Mouse (Mus musculus) layer of hippocampus, postnatal 10 days (tissue): ENCODE data around the gene Tatdn3. TPM values are rescaled to one million over a fixed set of nuclear protein-coding genes. Genes with fewer than 3 reads are reported as not detected.
A peak's percentile ranks its signal among the peaks of the same experiment; 100 is the strongest.

Source experiments
- DNase-seq, 2 experiments: peaks; one replicate each; pipeline ENCODE4 v3.0.0; 2021; ENCODE audit warnings: low spot score in 2 of 2
- total RNA-seq, 2 experiments: library from RNA; stranded (reverse); gene quantifications; 2 replicates each; pipeline ENCODE4 v1.2.3; 2021

The Tatdn3 gene
- total RNA-seq, 2 experiments from 2014 or later, result 27.5 to 35.0 TPM

DNA sequence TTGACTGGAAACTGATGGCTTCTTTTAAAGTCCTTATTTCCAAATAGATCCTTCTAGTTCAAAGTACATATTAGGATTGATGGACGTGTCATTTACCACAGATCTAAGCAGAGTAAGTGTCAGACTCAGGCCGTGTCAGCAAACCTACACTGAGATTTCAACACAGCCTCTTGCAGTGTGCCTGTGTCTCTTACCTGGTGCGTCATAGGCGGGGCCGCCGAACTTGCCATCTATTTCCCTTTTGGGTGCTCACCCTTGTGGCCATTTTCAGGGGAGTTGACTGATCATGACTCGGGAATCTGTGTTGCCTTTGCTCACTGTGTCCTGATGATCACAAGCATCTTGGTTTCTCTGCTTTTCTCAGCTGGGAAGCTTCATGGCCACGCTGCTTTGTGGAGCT lies 20.5 kb upstream of the Tatdn3 start:
- no peak for DNase-seq

DNA sequence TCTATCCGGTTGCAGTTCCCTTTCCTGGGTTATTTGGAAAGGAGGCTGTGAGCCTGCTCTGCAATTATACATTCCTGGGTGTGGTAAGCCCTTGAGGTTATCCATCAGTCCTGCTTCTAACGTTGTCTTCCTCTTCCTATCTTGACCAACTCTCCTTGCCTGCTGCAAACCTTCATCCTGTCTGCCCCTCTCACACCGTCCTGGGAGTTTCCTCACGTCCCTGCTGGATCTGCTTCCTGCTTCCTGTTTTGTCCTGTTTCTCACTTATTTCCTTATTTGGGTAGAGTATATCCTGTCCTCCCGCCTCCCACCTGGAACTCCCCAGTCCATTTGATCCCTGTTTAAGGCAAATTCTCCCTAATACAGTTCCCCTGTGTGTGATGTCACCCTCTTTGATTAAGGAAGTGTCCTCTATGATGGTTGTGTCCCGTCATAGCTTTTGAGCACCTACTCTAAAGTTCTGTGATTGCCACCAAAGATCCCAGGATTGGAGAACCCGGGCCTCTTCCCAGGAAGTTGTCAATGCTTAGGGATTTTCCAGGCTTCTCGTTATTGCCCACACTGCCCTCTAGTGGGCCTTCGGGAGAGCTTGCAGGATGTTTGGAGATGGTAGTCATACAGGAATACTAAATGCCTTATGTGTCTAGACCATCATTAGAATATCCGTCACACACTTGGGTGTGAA lies 12.6 kb upstream of the Tatdn3 start:
- DNase-seq, result peak; percentile 48 to 72

DNA sequence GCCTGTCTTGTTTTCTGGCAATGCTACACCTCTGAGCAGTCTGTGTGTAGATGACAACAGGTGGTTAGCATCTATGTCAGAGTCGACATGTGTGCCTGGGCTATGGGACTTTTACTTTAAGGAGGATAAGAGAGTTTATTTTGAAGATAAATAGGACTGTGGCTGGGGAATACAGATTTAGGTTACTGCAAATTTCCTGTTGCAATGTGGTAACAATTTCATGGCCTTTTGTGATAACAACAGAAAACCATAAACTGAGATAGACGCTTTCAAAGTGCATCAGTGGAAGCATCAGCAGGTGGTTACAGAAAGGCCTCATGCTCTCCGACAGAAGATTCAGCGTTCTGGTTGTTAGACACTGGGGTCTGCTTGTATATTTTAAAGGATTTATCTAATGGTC lies 10.8 kb upstream of the Tatdn3 start:
- no peak for DNase-seq

DNA sequence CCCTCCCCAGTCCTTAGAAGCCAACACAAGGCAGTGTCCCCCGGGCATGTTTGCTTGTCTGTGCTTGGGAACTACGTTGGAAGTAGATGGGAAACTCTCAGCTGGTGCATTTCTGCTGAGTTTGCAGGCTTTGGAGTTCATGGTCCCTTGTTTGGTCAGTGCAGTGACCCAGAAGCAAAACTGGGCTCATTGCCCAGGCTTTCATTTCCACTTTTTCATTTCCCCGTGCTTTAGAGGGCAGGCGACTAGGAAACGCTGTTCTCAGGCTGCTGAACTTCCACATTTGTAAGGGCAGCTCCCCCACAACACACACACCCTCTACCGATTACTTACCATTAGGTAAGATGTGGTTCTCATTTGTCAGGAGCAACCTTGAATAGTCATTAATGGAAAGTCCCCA lies 10.3 kb upstream of the Tatdn3 start:
- peak in 1 of 2 experiments; percentile 38 for DNase-seq

DNA sequence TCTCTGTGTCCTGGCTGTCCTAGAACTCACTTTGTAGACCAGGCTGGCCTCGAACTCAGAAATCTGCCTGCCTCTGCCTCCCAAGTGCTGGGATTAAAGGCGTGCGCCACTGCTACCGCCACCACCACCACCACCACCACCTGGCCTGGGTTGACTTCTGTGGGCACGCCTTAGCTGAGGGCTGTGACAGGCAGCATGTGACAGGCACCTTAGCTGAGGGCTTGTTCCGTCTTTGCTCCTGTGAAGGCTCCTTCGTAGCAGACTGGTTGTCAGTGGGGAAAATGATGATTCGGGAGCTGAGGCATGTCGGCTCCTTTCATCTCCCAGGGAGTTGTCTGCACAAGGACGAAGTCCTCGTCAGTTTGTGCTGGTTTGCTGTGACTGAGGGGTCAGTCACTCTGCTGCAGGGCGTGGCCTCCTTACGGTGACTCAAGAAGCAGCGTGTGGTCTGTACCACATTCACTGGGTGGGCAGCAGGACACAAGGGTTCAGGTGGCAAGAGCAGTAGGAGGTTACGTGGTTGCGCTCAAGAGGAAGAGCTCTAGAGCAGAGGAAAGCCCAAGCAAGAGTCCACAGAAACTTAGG lies 9.7 kb upstream of the Tatdn3 start:
- DNase-seq, result no peak

DNA sequence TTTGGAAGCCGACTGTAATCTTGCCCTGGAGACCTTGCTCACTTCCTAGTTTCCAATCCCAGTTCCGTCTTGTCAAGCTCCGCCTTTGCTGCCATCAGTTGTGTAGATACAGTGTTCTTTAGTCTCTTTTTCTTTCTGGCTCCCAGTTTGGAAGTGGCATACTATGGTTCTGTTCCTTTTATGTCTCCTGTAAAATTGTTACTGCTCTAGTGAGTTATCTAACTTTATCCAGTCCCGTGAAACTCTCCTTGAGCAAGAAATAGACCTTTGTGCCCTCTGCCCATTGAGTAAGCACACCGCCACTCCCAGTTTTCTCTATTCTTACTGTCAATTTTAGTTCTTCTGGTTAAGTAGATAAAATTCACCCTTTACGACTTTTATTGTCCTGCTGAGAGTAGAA lies 8.9 kb upstream of the Tatdn3 start:
- no peak for DNase-seq

DNA sequence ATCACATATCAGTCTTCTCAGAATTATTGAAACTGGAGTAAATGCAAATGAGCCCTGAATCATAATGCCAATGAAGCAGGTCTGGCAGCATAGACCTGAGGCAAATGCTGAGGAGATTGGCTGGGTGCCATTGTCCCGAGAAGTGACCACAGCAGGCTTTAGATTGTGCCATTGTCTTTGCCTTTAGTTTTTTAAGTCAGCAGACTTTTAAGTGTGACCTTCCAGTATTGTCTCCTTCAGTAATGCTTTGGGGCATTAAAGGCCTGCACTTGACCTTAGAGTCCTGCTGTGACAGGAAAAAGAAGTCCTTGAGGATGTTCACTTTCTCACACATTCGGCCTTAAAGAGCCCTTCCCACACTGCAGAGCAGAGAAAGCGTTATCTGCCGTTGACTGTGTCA lies 7.5 kb upstream of the Tatdn3 start:
- no peak for DNase-seq

DNA sequence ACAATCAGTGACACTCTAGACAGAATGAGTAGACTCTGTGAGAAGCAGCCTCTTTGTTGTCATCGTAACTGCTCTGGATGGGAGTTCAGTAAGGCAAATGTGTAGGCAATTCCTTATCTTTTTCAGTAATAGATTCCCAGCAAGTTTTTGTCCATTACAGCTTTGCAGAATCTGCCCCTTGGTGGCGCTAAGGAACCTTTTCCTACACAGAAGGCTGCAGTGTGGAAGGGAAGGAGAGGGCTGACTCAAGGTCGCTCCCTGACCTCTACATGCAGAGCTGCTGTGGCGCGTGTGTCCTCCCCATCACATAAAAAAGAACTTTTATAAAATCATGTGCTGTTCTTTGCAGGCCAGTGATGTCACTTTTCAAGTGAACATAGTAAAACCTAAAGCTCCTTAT lies 5.6 kb upstream of the Tatdn3 start:
- DNase-seq, result peak in 1 of 2 experiments; percentile 16

DNA sequence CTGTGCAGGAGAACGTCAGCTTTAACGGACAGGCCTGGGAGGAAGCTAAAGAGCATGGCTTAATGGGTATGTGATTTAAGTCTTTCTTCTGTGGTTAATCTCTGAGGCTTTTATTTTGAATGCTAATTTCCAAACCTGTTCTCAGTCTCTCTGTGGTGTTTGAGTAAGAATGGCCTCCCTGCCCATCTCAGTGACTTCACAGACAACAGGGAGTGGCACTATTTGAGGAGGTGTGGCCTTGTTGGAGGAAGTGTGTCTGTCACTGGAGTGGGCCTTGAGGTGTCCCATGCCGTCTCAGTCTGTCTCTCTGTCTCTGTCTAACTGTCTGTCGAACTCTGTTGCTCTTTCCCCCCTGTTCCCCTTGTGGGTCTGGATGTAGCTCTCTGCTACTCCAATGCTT lies 2.5 kb upstream of the Tatdn3 start:
- DNase-seq, result no peak

DNA sequence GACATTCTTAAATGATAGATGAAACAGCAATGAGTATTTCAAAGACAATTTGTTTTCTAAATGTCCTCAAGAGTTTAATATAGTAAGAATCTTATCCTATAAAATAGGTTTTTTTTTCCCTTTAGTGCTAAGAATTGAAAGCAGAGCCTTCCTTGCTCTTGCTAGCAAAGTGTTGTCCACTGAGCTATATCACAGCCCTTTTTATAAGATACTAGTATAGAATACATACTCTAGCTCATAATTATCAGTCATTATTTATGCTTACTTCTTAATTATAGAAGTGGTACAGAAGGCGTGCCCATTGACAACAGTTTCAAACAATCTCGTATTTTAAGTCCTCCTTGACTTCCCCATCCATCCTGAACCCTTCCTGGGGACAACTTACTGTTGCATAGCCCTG lies 1.8 kb upstream of the Tatdn3 start:
- DNase-seq, result no peak

DNA sequence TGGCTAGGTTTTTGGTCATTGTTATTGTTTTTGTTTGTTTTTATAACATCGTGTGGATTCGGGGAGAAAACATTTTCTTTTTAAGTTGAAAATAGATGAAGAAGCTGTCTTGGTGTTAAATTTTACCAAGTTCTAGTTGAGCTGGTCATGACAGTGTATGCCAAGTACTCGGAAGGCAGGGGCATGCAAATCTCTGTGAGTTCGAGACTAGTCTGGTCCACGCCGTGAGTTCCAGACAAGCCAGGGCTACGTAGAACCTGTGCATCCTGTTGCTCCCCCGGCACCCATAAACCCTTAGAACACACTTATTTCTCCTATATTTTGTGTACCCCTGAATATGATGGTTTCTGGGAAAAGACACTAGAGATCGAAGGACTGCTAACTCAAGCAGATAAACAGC lies 968 bp upstream of the Tatdn3 start:
- no peak for DNase-seq

DNA sequence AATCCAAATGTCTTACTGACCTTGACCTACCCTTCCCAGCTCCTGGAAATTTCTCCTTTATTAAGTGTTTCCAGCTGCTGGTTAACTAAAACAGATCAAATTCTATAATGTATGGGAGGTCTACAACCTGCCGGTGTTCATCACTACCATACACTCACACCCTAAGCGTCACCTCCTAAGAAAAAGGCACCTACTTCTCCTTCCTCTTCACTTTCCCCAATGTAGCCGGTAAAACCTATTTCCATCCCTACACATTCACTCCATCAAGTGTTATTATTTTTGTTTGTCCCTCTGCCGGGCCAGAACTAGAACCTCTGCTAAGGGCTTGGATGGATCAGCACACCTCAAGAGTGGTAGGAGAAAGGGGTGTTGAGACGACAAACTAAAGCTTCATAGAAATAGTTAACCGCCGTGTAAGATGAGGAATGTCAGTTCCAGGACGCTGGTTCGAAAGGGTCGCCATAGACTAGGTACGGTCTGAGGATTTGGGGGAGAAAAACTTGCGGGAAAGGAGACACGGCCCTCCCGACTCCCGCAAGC lies 421 bp downstream of the Tatdn3 start:
- DNase-seq, result no peak

DNA sequence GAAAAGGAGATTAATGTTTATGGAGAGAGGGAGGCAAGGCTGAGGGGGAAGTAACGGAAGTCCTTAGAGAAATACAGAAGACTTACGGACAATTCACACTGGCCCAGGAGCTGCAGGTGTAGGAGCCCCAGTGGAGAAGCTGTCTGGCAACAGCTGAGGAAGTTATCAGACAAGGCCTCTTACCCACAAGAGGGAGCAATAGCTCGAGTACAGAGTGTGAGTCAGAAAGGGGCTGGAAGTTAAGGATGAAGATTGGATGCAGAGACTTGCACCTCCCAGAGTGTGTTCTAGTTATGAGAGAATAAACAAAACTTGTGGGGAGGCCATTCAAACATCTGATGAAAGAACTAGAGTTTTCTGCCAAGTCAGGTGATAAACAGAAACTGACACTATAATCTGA lies 5.3 kb downstream of the Tatdn3 start:
- no peak for DNase-seq

DNA sequence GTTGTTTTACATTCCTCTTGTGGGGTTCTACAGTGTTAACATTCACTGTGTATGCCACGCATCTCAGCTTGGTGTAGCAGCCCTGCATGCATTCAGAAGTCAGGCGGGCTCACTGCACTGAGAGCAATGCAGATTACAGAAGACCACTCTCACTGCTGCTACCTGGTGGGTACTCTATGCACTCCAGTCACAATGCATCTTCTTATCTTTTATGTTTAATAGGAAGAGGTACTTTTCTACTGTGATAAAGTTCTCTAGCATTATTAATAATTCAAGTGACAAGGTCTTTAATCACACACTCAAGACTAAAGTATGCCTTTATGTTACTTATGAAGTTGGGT lies 7.2 kb downstream of the Tatdn3 start:
- no peak for DNase-seq

DNA sequence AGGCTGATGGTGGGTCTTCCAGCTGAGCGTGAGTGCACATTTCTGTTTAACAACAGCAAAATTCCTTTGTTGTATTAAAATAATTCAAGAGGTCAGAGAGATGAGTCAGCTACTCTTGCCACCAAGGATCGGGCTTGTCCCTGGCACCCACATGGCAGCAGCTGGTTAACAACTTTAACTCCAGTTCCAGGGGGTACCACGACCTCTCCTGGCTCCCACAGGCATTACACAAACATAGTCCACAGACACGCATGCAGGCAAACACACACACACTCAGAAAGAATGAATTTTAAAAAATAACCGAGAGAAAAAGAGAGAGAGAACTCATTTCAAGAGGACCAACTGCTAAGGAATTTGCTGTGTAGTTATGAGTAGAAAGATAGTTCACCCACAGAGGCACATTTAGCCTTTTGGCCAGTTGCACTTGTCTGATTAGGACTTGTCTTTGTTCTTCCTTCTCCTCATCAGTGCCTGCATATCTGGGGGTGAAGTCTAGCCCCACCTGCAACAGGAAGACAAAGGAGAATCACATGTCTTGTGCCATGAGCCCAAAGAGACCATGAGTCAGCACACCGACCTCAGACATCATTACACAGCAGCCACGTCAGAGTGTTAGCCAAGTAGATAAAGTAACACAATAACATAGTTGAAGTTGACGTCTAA lies 7.7 kb downstream of the Tatdn3 start:
- DNase-seq, result no peak

DNA sequence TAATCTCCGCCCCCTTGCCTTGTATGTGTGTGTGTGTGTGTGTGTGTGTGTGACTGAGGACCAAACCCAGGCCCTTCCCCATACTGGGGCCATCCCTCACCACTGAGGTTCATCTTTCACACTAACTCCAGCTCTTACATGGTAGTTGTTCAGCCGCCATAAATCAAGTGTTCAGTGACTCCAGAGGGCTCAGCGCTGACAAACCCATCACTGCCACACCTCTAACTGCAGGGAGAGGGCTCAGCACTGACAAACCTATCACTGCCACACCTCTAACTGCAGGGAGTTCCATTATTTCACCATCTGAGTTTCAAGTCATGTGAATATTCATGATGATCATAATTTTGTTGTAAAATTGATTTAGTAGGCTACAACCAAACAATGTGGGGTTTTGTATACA lies 9.2 kb downstream of the Tatdn3 start:
- no peak for DNase-seq

DNA sequence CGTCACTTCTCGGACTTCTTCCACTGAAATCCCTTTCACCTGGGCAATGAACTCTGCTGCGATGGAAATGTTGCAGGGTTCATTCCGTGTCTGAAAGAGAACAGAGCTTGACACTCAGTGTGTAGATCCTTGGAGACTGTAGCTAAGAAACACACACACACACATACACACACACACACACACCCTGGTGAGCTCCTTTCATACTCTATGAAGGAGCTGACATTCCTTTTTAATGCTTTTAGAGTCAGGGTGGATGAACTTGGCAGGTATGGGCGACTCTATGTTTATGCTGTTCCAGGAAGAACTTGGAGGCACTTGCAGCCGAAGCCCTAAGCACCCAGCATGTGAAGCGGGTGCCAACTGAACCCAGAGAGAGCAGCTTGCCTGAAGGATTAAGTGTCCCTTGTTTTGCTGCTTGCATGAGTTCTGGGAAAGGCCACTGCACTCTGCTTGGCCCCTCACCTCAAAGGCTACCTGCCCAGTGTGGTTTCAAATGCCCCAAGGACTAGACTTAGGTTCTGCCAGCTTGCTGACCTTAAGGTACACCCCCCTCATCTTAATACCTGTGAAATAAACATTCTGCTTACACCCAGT lies 16.4 kb downstream of the Tatdn3 start:
- DNase-seq, result no peak

DNA sequence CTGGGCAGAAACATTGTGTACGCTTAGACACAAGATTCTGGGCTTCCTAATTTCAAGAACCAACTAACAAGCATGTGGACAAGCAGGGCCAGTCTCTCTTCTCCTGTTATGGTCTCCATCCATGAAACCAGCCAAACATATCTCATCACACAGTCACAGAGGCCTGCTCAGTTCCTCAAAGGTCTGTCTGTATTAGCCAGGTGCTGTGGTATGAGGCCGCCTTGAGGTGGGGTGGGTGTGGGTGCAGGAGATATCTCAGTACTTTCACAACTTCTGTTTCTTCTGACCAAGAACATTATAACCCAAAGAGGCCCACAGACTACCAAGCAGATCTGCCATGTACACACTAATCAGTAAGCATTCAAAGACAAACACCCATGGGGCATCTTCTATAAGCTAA lies 17.5 kb downstream of the Tatdn3 start:
- DNase-seq, result no peak

DNA sequence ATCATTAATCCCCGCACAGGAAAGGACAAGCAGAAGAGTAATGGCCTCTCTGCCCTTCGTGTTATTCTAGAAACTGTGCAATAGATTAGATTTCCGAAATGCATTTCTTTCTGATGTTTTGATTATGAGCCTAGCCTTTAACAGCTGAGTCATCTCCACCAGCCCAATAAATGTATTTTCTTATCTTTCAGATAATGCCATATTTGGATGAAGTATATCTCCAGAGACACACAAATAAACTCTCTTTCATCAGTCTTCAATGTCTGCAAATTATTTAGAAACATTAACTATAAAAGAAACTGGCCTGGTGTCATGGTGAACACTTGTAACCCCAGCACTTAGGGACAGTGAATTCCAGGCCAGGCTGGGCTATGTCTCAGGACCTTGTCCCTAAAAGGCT lies 20.0 kb downstream of the Tatdn3 start:
- no peak for DNase-seq

DNA sequence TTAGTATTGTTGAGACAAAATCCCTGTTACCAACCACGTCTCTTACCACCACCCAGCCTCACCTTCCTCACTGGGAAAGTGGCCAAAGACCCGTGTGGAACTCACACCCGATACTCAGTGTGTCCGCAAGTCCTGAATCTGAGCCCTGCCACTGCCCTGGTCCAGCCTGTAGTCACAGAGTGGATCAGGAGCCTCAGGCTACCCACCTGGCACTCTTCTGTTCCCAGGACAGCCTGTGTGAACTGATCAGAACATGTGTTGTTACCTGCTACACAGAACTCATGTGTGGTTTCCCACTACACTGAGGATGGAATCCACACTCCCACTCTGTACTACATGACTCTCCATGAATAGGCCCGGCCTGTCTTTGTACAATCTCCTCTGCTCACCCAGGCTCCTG lies 20.6 kb downstream of the Tatdn3 start:
- no peak for DNase-seq

DNA sequence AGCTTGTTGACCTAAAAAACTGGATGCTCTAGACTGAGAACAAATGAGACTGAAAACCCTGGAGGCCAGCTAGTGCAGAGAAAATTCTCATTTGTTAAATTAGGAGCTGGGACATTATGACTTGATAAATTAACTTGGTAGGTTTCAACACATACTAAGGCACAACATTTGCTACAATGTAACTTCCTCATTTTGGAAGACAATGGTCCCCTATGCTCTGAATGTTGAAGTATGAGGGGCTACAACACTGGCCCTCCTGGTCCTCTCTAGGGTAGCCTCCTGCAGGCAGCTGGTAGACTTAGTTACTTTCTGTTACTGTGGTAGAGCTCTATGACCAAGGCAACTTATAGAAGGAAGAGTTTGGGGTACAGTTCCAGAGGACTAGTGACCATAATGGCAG lies 21.4 kb downstream of the Tatdn3 start:
- no peak for DNase-seq

DNA sequence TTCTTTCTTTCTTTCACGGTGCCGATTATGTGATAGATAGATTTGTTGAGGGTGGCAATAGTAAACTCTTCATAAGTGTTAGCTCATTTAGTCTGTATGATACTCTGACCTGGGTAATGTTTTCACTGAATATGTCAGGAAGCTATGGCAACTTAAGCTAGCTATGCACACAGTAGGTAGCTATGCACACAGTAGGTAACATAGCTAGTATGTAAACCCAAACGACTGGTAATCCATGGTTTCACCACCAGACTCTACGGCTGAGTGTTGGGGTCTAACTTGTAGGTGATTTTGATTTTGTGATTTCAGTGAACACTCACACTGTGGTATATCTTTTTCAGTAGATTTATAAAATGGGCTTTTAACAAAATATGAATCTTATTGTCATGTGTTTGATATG lies 24.7 kb downstream of the Tatdn3 start:
- no peak for DNase-seq
